Mouse (Mus musculus) heart, embryonic 11.5 days (tissue): ENCODE measurements around the gene H2afj. TPM values are rescaled to one million over a fixed set of nuclear protein-coding genes. Genes with fewer than 3 reads are reported as not detected.
A peak's percentile ranks its signal among the peaks of the same experiment; 100 is the strongest.

Experiments
- ATAC-seq: fragments of 200-750 bp; cut with Nextera tagmentation; replicated peaks from 2 replicates; pipeline ENCODE4 v1.8.0; 2017; ENCODE audit warnings: moderate library complexity; ENCODE audit not compliant: insufficient number of reproducible peaks, low FRiP score, low TSS enrichment
- H3K27ac ChIP-seq: fragments of 300-500 bp; sonication (generic); 2 replicates; pipeline ENCODE4 v1.5.1; 2014; ENCODE audit warnings: mild to moderate bottlenecking, low read depth, low read length
- H3K27me3 ChIP-seq: fragments of 300-500 bp; sonication (generic); 2 replicates; pipeline ENCODE4 v1.6.1; 2014; ENCODE audit warnings: mild to moderate bottlenecking, low read length, mixed read lengths; ENCODE audit not compliant: control insufficient read depth, insufficient read depth
- H3K36me3 ChIP-seq: fragments of 300-500 bp; sonication (generic); 2 replicates; pipeline ENCODE4 v1.6.1; 2014; ENCODE audit warnings: mild to moderate bottlenecking, low read length, moderate library complexity, mixed read lengths; ENCODE audit not compliant: control insufficient read depth, insufficient read depth
- H3K4me1 ChIP-seq: fragments of 300-500 bp; sonication (generic); 2 replicates; pipeline ENCODE4 v1.6.1; 2014; ENCODE audit warnings: low read length; ENCODE audit not compliant: control insufficient read depth, insufficient read depth
- H3K4me2 ChIP-seq: fragments of 300-500 bp; sonication (generic); 2 replicates; pipeline ENCODE4 v1.6.1; 2014; ENCODE audit warnings: mild to moderate bottlenecking, moderate library complexity
- H3K4me3 ChIP-seq: fragments of 300-500 bp; sonication (generic); 2 replicates; pipeline ENCODE4 v1.5.1; 2014; ENCODE audit warnings: low read depth, low read length
- H3K9ac ChIP-seq: fragments of 300-500 bp; sonication (generic); 2 replicates; pipeline ENCODE4 v1.6.1; 2014; ENCODE audit warnings: mild to moderate bottlenecking, low read depth, low read length, moderate library complexity
- H3K9me3 ChIP-seq: fragments of 300-500 bp; sonication (generic); replicated peaks from 2 replicates; pipeline ENCODE4 v1.6.1; 2016; ENCODE audit warnings: low read length; ENCODE audit not compliant: control insufficient read depth
- WGBS: fragments of 180-500 bp; shearing (Covaris S2); extraction: QIAGEN DNeasy Blood & Tissue Kit; methylation state at CpG from one replicate; pipeline ENCODE4 v1.1.7; 2014; ENCODE audit not compliant: insufficient replicate concordance; 5-methylcytosine and 5-hydroxymethylcytosine counted together
- polyA plus RNA-seq: library from polyadenylated mRNA; unstranded; fragments of >200 nt; fragmentation: Nextera tagmentation; extraction: Ambion mirVana; gene quantifications from 2 replicates; pipeline ENCODE4 v1.2.1, GENCODE M21; 2014

Gene H2afj
- polyA plus RNA-seq: 81.7 and 91.1 TPM in 2 replicates

GRCm38 (mm10) chr6:136808014-136808417 is at the start of gene H2afj:
H2afj (plus strand) TSS chr6:136808244.
- no peaks in the 10 kb centered on the region for H3K27me3 ChIP-seq
- H3K27ac ChIP-seq: peak within 1 kb of the TSS; percentile 41; the same call in 1 of the 2 replicates
- 0% methylated on average over 34 of the region's 34 CpGs for WGBS
- peak within 1 kb of the TSS; percentile 93 for H3K4me2 ChIP-seq
- peaks cover 2% of the 10 kb centered on the region; the same call in 1 of the 2 replicates for H3K36me3 ChIP-seq
- peaks cover 11% of the 10 kb centered on the region for H3K4me1 ChIP-seq
- ATAC-seq: peak; percentile 87
- H3K4me3 ChIP-seq: peak within 1 kb of the TSS; percentile 87
- H3K9ac ChIP-seq: peak within 1 kb of the TSS; percentile 78
- no peaks in the 10 kb centered on the region for H3K9me3 ChIP-seq

DNA sequence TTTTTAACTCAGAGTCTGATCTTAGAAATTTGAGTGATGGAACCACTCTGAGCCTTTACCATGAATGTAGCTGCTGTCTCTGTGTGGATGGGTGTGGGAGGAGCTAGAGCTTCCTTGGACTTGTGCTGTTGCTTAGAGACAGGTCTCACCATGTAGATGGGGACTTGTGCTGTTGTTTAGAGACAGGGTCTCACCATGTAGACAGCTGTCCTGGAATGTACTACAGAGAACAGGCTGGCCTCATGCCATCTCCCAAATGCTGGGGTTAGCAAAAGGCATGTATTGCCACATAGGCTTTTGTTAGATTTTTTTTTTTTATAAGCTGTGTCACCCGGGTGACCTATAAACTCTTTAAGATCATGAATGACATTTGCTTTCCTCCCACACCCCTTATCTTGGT is 44.1 kb upstream of the H2afj start:
- no peaks in the 10 kb centered on the region for H3K27me3 ChIP-seq
- no peaks in the 10 kb centered on the region for H3K36me3 ChIP-seq
- WGBS: 22% methylated on average over 1 of the region's 1 CpGs
- H3K4me1 ChIP-seq: peaks cover 12% of the 10 kb centered on the region
- H3K9me3 ChIP-seq: no peaks in the 10 kb centered on the region
- no peak overlapping the region; the same call in 1 of the 2 replicates for H3K4me2 ChIP-seq
- peak; percentile 49; the same call in 1 of the 2 replicates for ATAC-seq
- H3K9ac ChIP-seq: no peak overlapping the region
- H3K27ac ChIP-seq: no peak overlapping the region
- H3K4me3 ChIP-seq: no peak overlapping the region

- no peak overlapping the region for H3K4me2 ChIP-seq
- H3K9me3 ChIP-seq: no peaks in the 10 kb centered on the region
- no peak overlapping the region for H3K4me3 ChIP-seq
- no peak overlapping the region for H3K27ac ChIP-seq
- peaks cover 6% of the 10 kb centered on the region; the same call in 1 of the 2 replicates for H3K4me1 ChIP-seq
- H3K36me3 ChIP-seq: no peaks in the 10 kb centered on the region
- no peak overlapping the region for H3K9ac ChIP-seq
- no peak for ATAC-seq
- WGBS: 72% methylated on average over 8 of the region's 8 CpGs
- H3K27me3 ChIP-seq: no peaks in the 10 kb centered on the region
These were observed 38.9 kb upstream of the H2afj start for GRCm38 (mm10) chr6:136769143-136769542.

- no peak overlapping the region for H3K27ac ChIP-seq
- ATAC-seq: no peak
- no peak overlapping the region for H3K9ac ChIP-seq
- no peaks in the 10 kb centered on the region for H3K9me3 ChIP-seq
- H3K4me1 ChIP-seq: no peaks in the 10 kb centered on the region
- no peak overlapping the region for H3K4me3 ChIP-seq
- 77% methylated on average over 7 of the region's 7 CpGs for WGBS
- H3K27me3 ChIP-seq: no peaks in the 10 kb centered on the region
- no peak overlapping the region for H3K4me2 ChIP-seq
- H3K36me3 ChIP-seq: no peaks in the 10 kb centered on the region
These were observed 38.2 kb upstream of the H2afj start for GRCm38 (mm10) chr6:136769859-136770258.

DNA sequence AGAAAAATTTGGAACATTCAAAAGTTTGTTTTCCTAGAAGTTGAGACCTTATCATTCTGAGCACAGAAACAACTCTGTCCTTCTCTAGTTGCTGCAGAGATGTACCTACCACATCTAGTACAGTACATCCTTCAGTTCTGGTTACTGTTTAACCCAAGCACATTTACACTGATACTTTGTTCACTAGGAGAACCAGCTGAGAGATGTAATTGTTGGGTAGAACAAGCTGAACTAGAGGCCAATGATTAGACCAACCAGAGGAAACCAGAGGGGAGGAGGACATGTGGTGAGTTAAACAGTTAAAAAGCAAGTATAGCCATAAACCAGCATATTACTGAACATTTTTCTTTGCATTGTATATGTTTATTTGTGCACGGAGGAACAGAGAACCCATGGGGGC is 31.7 kb upstream of the H2afj start:
- WGBS: 70% methylated on average over 1 of the region's 1 CpGs
- Histone ChIP-seq H3K4me1 (no peaks in the 10 kb centered on the region), H3K4me2 (no peak overlapping the region), H3K27ac (no peak overlapping the region), H3K27me3 (no peaks in the 10 kb centered on the region), H3K36me3 (no peaks in the 10 kb centered on the region), H3K9ac (no peak overlapping the region), H3K4me3 (no peak overlapping the region), H3K9me3 (no peaks in the 10 kb centered on the region)
- no peak for ATAC-seq

GRCm38 (mm10) chr6:136781377-136781986 is 26.6 kb upstream of the H2afj start, which contains the start of gene Gucy2c:
Gucy2c (minus strand) TSS chr6:136781765.
- ATAC-seq: no peak
- Histone ChIP-seq H3K4me1 (no peaks in the 10 kb centered on the region), H3K36me3 (no peaks in the 10 kb centered on the region), H3K27ac (no peak within 1 kb of the TSS), H3K9me3 (no peaks in the 10 kb centered on the region), H3K4me2 (no peak within 1 kb of the TSS), H3K9ac (no peak within 1 kb of the TSS), H3K4me3 (no peak within 1 kb of the TSS), H3K27me3 (peaks cover 3% of the 10 kb centered on the region; the same call in 1 of the 2 replicates)
- 78% methylated on average over 20 of the region's 20 CpGs for WGBS

GRCm38 (mm10) chr6:136782146-136782545 is 25.9 kb upstream of the H2afj start:
- H3K27me3 ChIP-seq: peaks cover 3% of the 10 kb centered on the region; the same call in 1 of the 2 replicates
- no peaks in the 10 kb centered on the region for H3K36me3 ChIP-seq
- ATAC-seq: no peak
- H3K9me3 ChIP-seq: no peaks in the 10 kb centered on the region
- WGBS: 76% methylated on average over 12 of the region's 12 CpGs
- H3K27ac ChIP-seq: no peak overlapping the region
- H3K4me1 ChIP-seq: no peaks in the 10 kb centered on the region
- H3K9ac ChIP-seq: no peak overlapping the region
- H3K4me3 ChIP-seq: no peak overlapping the region
- H3K4me2 ChIP-seq: no peak overlapping the region

DNA sequence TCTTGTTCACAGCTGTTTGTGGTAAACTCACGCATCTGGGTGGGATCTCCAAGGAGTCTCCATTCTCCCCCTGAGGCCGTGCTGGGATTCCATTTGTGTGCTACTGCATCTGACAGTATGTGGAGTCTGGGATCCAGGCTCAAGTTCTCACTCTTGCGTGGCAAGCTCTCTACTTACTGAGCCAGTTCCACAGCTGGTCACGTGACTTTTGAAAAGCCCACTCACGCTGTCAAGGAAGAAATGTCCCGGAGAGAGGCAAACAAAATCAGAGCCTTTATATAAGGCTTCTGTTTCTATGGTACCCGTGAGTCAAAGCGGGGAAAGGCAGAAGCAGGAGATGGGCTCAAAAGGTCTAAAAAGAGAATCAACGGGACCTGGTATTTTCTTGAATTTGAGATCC is 25.3 kb upstream of the H2afj start:
- ATAC-seq: no peak
- no peaks in the 10 kb centered on the region for H3K4me1 ChIP-seq
- H3K27ac ChIP-seq: no peak overlapping the region
- no peak overlapping the region for H3K9ac ChIP-seq
- no peak overlapping the region for H3K4me3 ChIP-seq
- no peak overlapping the region for H3K4me2 ChIP-seq
- no peaks in the 10 kb centered on the region for H3K36me3 ChIP-seq
- no peaks in the 10 kb centered on the region for H3K9me3 ChIP-seq
- peaks cover 3% of the 10 kb centered on the region; the same call in 1 of the 2 replicates for H3K27me3 ChIP-seq
- 82% methylated on average over 9 of the region's 9 CpGs for WGBS
